Mouse (Mus musculus): ENCODE measurements around the gene C6.

The C6 gene

DNA sequence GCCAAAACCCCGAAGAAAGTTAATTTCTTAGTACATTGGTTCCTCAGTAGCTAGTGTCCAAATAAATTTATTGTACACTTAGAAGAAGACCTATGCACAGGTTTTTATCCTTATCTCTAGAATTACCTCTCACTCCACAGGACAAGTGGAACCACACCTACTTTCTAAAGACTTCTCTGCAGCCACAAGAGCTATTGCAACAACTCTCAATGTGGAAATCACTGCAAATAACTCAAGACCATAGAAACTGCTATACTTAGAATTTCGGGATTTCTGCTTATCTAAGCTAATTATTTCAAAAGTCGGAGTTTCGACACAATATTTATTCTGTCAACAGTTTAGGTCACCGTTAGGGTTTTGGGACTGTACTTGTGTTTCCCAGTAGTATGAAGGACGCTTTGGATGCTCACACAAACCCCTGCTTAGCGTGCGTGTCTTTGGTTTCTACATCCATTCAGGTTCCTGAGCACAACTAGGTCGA is at the start of gene C6:
TSS of gene C6 (plus strand) at position 346 of the 481 bp plus-strand sequence.
- in situ Hi-C loops (cut with MboI; ENCODE audit: low pct_unique_long_range_greater_than_20kb in 1 of 2, low sequenced_read_pairs in 2 of 2, unreplicated experiment in 1 of 2), result no loop called here

DNA sequence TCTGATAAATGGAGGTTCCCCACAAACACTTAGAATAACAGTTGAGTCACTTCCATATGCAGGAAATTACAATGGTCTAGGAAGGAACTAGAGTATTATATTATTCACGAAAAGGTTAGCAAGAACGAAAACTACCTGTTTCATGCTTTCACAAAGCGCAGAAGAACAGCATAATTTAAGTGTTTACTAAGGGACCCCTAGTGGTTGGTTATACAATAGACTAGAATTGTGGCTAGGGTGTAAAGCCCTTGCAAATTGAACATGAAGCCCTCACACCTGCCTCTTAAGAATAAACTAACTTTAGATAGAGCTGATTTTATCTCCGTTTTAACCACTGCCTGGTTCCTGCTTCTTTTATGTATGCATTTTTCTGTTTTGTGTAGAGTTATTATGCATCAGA is 29.4 kb upstream of the C6 start:
- in situ Hi-C loops (cut with MboI; ENCODE audit: low pct_unique_long_range_greater_than_20kb in 1 of 2, low sequenced_read_pairs in 2 of 2, unreplicated experiment in 1 of 2), result no loop called here

DNA sequence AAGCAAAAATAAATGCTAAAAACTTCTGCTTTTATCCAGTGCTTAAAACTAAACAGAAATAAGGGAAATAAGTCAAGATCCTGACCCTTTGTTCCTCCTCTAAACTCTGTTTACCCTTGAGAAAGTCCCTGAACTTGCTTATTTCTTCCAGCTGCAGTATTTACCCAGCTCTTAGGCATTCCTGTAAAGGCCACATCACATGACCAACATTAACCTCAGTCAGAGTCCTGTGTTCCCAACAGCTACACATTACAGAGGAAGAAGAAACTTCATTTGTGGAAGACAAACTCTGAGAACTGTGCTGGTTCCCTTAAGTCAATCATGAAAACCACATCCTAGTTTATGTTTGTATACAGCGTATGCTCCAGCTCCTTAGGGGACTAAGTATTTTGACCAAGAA is 7.2 kb downstream of the C6 start:
- in situ Hi-C loops (cut with MboI; ENCODE audit: low pct_unique_long_range_greater_than_20kb in 1 of 2, low sequenced_read_pairs in 2 of 2, unreplicated experiment in 1 of 2), result no loop called here

DNA sequence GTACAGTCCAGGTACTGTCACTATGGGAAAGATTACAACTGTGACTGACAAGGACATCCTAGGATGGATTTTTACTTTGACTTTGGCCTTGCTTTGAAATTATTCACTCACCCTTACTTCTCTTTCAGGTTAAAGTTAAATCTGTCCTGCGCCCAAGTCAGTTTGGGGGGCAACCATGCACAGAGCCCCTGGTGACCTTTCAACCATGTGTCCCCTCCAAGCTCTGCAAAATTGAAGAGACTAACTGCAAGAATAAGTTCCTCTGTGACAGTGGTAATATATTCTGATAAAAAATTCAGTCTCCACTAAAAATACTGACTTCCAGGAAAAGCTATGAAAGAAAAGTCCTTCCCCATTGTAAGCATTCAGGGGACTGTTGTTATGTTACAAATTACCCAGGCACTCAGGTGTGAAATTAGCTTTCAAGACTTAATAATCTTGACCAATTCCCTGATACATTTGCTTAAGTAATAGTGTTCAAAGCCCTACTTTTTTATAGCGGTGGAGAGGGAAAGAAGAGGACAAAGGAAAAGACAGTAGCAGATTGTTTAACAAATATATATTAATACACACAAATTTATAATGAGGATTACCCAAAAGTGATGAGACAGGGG is 8.1 kb downstream of the C6 start:
- in situ Hi-C loops (cut with MboI; ENCODE audit: low pct_unique_long_range_greater_than_20kb in 1 of 2, low sequenced_read_pairs in 2 of 2, unreplicated experiment in 1 of 2), result no loop called here

DNA sequence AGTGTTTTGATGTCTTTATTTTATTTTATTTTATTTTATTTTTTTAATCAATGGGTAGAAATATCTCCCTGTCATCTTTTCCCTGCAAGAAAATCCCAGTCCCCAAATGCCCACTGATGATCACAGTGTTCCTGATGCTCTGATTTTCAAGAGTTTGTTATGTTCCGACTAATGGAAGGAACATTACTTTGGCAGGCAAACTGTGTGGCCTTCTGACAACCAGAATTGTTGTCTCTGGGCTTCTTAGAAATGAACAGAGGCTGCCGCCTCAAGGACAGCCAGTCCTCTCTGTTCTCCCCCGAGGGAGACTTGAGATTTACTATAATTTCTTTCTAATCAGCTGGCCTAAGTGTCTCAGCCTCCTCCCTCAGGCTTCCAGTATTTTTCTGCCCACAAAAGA is 20.7 kb downstream of the C6 start:
- in situ Hi-C loops (cut with MboI; ENCODE audit: low pct_unique_long_range_greater_than_20kb in 1 of 2, low sequenced_read_pairs in 2 of 2, unreplicated experiment in 1 of 2), result no loop called here

DNA sequence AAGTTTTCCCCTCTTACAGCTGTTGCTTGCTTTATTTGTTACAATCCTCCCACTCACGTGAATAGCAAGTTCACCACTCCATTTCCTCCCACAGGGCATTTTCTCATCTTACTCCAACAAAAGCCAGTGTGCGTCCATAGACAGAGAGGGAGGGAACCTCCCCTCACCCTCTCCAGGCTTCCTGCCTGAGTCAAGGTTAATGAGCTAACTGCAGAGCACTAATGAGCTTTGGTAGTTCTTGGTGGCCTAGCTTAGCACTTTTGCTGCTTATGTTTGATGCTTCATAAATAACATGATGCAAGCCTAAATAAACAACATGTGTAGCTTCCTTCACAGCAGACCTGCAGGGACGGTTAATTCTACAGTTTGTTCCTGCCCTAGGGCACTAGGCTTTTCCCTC is 63.4 kb downstream of the C6 start:
- in situ Hi-C loops (cut with MboI; ENCODE audit: low pct_unique_long_range_greater_than_20kb in 1 of 2, low sequenced_read_pairs in 2 of 2, unreplicated experiment in 1 of 2), result no loop called here

DNA sequence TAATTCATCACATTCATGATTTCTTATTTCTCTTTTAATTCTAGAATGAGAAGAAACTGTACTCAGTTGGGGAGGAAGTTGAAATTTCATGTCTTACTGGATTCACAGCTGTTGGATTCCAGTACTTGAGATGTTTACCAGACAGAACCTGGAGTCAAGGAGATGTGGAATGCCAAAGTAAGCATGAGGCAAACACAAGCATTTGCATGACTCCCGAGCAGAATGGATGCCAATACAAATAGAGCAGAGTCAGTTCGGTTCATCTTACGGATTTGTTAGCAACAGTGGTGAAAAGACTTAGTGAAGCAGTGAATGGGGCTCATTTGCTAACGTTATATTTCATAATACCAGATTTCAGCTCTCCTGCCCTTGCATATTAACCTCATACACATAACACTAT is 69.9 kb downstream of the C6 start:
- in situ Hi-C loops (cut with MboI; ENCODE audit: low pct_unique_long_range_greater_than_20kb in 1 of 2, low sequenced_read_pairs in 2 of 2, unreplicated experiment in 1 of 2), result no loop called here

DNA sequence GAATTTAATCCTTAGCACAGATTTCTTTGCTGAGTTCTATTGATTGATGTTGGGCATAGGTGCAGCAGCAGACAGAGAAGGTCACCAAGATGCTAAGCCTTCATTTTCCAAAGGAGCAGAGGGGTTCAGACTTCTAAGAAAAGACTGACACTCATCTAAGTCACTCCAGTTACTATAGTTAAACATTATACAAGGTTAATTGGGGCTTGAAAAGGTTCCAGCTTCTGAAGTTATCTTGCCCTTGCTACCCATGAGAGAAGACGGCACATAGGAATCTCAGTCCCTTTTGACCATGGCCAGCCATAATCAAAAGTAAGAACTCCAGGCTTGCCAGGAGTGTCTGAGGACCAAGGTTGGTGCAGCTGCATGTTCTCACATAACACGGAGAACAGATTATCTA is 77.3 kb downstream of the C6 start:
- in situ Hi-C loops (cut with MboI; ENCODE audit: low pct_unique_long_range_greater_than_20kb in 1 of 2, low sequenced_read_pairs in 2 of 2, unreplicated experiment in 1 of 2), result no loop called here

DNA sequence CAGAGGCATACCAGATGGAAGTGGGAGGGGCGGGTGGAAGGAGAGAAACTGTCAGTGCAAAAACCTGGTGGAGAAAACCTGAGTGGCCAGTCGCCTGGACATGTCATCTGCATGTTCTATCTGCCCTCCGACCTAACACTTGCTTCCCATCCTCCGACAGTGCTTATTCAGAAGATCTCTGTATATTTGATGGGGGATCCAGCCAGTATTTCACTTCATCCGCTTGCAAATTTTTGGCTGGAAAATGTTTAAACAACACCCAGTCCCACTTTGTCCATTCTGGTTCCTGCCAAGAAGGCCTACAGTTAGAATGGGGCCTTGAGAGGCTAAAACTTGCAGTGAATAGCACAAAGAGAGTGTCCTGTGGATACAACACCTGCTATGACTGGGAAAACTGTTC is 81.2 kb downstream of the C6 start:
- in situ Hi-C loops (cut with MboI; ENCODE audit: low pct_unique_long_range_greater_than_20kb in 1 of 2, low sequenced_read_pairs in 2 of 2, unreplicated experiment in 1 of 2), result no loop called here

DNA sequence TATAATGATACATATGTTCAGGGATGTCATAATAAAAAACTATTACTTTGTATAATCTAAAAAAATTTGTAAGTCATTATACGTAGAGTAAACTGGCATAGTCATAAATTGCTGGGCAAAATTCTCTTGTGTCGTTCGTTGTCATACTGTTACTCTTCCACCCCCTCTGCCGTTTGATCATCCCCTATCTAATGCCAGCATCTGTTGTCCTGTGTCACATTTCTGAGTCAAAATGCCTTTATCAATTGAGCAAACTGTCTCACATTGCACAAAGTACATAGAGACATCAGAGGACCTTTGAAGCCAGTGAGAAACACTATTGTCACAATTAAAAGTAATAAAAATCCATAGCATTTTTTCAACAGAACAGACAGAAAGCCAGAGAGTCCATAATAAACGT is 88.0 kb downstream of the C6 start:
- in situ Hi-C loops (cut with MboI; ENCODE audit: low pct_unique_long_range_greater_than_20kb in 1 of 2, low sequenced_read_pairs in 2 of 2, unreplicated experiment in 1 of 2), result no loop called here

DNA sequence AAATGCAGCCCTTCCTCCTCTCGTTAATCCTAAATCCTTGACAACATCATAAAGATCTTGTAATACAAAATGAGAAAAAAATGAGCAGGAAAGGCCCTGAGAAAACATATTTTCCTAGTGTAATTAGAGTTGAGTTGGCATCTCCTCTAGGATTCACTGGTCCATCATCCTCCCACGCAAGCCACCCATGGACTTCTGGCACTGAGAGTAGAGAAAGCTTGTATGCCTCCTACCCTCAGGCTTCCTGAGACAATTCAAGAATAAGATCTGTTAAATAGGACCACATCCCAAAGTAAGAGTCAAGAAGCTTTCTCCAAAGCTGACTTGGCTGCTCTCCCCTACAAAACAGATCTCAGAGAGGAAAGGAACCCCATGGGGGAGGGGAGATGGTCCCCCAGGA is 88.7 kb downstream of the C6 start:
- in situ Hi-C loops (cut with MboI; ENCODE audit: low pct_unique_long_range_greater_than_20kb in 1 of 2, low sequenced_read_pairs in 2 of 2, unreplicated experiment in 1 of 2), result no loop called here

DNA sequence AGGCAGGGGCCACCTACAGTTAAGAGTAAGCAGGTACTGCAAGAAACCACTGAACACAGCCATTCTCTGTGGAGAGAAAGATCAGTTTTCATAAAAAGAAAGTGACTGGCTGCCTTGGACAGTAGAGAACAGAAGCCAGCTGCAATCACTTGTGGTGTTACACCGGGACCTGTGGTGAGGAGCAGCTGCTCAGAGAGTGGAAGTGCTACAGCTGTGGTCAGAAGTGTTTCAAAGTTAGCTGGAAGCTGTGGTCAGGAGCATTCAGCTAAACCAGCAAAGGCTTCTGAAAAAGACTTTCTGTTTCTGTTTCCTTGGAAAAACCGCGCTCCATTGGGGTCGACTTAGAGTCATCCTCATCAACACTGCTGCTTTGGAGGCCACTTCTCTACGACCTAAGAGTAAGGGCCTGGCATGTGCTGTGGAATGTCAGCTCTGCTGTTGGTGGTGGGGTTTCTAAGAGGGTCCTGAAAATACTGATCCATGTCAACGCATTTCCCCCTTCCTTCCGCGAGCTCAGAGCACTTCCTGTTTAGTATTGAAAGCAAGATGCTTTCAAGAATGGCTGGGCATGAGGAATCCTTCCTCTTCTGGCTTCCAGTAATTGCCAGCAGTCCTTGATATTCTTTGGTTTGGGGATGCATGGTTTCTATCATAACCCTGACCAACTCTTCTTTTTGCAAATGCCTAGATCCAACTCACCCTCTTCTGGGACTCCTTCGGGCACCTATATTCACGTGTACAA is 89.9 kb downstream of the C6 start:
- in situ Hi-C loops (cut with MboI; ENCODE audit: low pct_unique_long_range_greater_than_20kb in 1 of 2, low sequenced_read_pairs in 2 of 2, unreplicated experiment in 1 of 2), result no loop called here

DNA sequence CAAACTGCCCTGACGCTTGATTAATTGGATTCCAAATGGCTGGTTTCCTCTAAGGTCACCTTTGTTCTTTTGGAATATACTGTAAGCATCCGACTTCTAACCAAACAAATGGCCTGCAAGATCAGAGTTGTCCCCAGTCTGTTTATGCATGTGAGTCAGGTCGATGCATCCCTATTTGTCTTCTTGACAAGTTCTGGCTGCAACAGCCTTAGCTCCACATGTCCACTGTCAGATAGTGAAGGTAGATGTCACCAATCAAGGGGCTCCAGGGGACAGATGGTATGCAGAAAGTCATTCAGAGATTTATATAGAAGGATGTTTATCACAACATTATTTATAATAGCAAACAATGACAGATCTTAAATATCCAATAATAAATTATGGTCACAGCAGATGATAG is 91.5 kb downstream of the C6 start:
- in situ Hi-C loops (cut with MboI; ENCODE audit: low pct_unique_long_range_greater_than_20kb in 1 of 2, low sequenced_read_pairs in 2 of 2, unreplicated experiment in 1 of 2), result no loop called here

DNA sequence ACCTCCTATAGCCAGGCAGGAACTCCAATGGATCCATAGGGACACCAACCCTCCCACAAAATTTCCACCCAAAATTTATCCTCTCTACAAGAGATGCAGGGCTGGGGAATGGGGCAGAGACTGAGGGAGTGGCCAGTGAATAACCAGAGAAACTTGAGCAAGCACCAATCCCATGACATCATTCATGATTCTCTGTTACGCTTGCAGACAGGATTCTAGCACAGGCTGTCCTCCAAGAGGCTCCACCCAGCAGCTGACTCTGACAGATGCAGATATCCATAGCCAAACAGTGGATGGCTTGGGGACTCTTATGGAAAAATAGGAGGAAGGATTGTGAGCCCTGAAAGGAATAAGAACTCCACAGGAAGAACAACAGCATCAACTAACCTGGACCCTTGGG is 94.2 kb downstream of the C6 start:
- in situ Hi-C loops (cut with MboI; ENCODE audit: low pct_unique_long_range_greater_than_20kb in 1 of 2, low sequenced_read_pairs in 2 of 2, unreplicated experiment in 1 of 2), result no loop called here

DNA sequence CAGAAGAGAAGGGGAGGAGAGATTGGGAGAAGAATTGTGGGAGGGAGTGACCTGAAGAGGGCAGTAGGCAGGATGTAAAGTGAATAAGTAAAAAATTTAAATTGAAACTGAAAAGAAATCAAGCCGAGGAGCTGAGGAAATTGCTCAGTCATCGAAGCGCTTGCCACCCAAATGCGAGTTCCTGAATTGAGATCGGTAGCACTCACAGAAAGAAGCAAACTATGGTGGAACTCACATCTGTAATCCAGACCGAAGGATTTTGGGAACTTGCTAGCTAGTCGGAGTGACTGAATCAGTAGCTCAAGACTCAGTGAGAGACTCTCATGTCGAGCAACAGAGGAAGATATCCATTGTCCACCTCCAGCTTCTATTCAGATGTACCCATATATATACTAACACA is 94.8 kb downstream of the C6 start:
- in situ Hi-C loops (cut with MboI; ENCODE audit: low pct_unique_long_range_greater_than_20kb in 1 of 2, low sequenced_read_pairs in 2 of 2, unreplicated experiment in 1 of 2), result no loop called here

DNA sequence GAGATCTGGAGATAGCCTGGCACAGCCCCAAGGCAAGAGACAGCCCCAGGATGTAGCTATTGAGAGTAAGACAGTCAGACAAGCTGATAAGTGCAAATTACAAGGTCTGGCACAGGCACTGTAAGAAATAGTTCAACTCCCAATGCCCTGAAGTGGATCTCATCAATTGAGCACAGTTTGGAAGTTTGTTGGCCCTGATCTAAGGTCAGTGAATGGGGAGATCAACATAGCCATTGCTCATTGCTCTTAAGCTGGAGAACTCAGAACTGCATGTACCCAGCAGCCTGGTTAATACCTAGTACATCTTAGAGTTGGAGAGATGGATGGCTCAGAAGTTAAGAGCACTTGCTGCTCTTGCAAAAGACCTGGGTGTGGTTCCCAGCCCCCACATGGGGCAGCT is 100.8 kb downstream of the C6 start:
- in situ Hi-C loops (cut with MboI; ENCODE audit: low pct_unique_long_range_greater_than_20kb in 1 of 2, low sequenced_read_pairs in 2 of 2, unreplicated experiment in 1 of 2), result no loop called here

DNA sequence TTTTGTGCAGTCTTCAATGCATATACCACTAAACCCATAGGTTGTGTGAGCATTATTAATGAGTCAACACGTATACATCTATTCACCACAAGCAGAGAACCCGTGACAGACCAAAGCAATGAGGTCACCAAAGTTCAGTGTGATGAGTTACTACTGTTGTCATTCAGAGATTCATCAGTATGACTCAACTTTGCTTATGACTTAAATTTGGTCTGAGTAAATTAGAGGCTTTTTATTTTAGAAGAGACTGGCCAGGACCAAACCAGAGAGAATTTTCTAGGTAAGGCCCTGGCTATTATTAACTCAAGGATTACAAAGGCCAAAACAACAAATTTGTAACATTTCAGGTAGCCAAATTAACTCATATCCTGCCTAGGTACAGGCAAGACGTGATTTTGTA is 109.4 kb downstream of the C6 start:
- in situ Hi-C loops (cut with MboI; ENCODE audit: low pct_unique_long_range_greater_than_20kb in 1 of 2, low sequenced_read_pairs in 2 of 2, unreplicated experiment in 1 of 2), result no loop called here

DNA sequence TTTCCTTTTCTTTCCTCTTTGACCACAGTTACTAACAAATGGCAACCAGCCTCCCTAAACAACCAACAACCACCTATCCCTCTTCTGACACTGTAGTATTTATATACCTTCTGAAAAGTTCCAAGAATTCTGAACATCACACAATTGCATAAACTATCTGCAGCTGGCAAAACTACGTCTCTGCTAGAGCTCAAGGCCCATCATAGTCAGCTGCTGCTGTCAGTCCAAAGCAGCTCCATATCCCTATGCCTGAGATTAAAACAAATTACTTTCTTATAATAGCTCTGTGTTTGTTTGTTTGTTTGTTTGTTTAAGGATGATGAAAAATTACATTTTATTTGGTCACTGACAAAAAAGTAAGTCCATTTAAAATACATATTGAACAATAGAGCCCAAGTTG is 123.0 kb downstream of the C6 start:
- in situ Hi-C loops (cut with MboI; ENCODE audit: low pct_unique_long_range_greater_than_20kb in 1 of 2, low sequenced_read_pairs in 2 of 2, unreplicated experiment in 1 of 2), result no loop called here
